Mouse (Mus musculus) C2C12 (cell line): ENCODE data around the gene Jag2. TPM values are rescaled to one million over a fixed set of nuclear protein-coding genes. Genes with fewer than 3 reads are reported as not detected.

Experiments used
- H3K27me3 ChIP-seq: one replicate; pipeline ENCODE4 v1.6.1; 2011; ENCODE audit not compliant: control insufficient read depth, insufficient read depth, insufficient read length
- H3K36me3 ChIP-seq: one replicate; pipeline ENCODE4 v1.6.1; 2011; ENCODE audit not compliant: control insufficient read depth, insufficient read depth
- H3K4me3 ChIP-seq: one replicate; pipeline ENCODE4 v1.5.1; 2011; ENCODE audit warnings: mild to moderate bottlenecking, control low read depth; ENCODE audit not compliant: poor library complexity, insufficient read depth, severe bottlenecking
- H3K79me2 ChIP-seq: one replicate; pipeline ENCODE4 v1.6.1; 2011; ENCODE audit not compliant: control insufficient read depth, insufficient read depth
- H3K79me3 ChIP-seq: one replicate; pipeline ENCODE4 v1.6.1; 2011; ENCODE audit warnings: low read depth, control low read depth
- H3ac ChIP-seq: one replicate; pipeline ENCODE3; 2011; ENCODE audit warnings: low read depth; ENCODE audit not compliant: control insufficient read depth, insufficient read length
- CEBPB ChIP-seq: IDR thresholded peaks from one replicate; pipeline ENCODE4 v1.6.1; 2011; ENCODE audit warnings: low read depth, mild to moderate bottlenecking, control low read depth, moderate library complexity
- CTCF ChIP-seq: IDR thresholded peaks from one replicate; pipeline ENCODE4 v1.5.1; 2011; ENCODE audit not compliant: control insufficient read depth, insufficient read depth, insufficient read length
- FOSL1 ChIP-seq: IDR thresholded peaks from one replicate; pipeline ENCODE4 v1.8.0; 2011; ENCODE audit warnings: mild to moderate bottlenecking, low read length; ENCODE audit not compliant: poor library complexity, insufficient read depth, severe bottlenecking
- MAX ChIP-seq: IDR thresholded peaks from one replicate; pipeline ENCODE4 v1.6.1; 2011; ENCODE audit warnings: mild to moderate bottlenecking, control low read depth
- MYOD1 ChIP-seq: IDR thresholded peaks from one replicate; pipeline ENCODE4 v1.6.1; 2011; ENCODE audit warnings: low read depth; ENCODE audit not compliant: control insufficient read depth, insufficient read length
- MYOG ChIP-seq: IDR thresholded peaks from one replicate; pipeline ENCODE4 v1.6.1; 2011; ENCODE audit not compliant: control insufficient read depth, insufficient read length; ENCODE audit errors: extremely low read depth
- USF1 ChIP-seq: IDR thresholded peaks from one replicate; pipeline ENCODE4 v1.6.1; 2011; ENCODE audit warnings: low read depth, mild to moderate bottlenecking, control low read depth, moderate library complexity
- polyA plus RNA-seq: library from polyadenylated mRNA; unstranded; fragments of >200 nt; fragmentation: generic; extraction: Trizol; gene quantifications from one replicate; pipeline ENCODE4 v1.2.1, GENCODE M21; 2012; ENCODE audit warnings: missing spikeins

The Jag2 gene
- polyA plus RNA-seq, 1 experiment: 85.1 TPM

DNA sequence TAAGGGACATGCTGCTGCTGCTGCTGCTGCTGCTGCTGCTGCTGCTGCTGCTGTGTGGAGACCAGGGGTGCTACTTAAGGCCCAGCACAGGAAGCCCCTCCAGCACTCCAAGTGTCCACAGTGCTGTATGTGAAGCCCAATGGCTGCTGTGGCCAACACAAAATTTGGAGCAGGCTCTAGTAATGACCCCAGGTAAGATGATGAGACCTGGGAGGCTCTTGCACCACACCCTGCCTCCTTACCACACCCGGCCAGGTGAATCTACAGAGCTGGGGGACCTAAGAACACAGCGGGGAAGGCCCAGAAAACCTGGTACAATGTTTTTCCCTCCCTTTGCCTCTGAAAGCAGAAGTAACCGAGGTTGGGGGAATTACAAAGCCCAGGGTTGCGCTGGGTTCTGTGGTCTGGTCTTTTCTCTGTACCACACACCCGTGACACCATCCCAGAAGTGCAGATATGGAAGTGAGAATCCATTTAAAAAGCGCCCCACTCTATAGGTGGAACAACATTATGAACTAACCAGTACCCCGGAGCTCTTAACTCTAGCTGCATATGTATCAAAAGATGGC lies 62.4 kb downstream of the Jag2 start:
- TF ChIP-seq MAX (no peak), CEBPB (no peak), CTCF (no peak), FOSL1 (no peak), USF1 (no peak)
- no peak overlapping the region for H3ac ChIP-seq
- H3K79me3 ChIP-seq: no peaks in the 10 kb centered on the region
- no peaks in the 10 kb centered on the region for H3K36me3 ChIP-seq
- no peak overlapping the region for H3K4me3 ChIP-seq
- H3K27me3 ChIP-seq: no peaks in the 10 kb centered on the region
- no peaks in the 10 kb centered on the region for H3K79me2 ChIP-seq

GRCm38 (mm10) chr12:112866467-112867080 lies 63.0 kb downstream of the Jag2 start:
- Histone ChIP-seq H3K36me3 (no peaks in the 10 kb centered on the region), H3K4me3 (no peak overlapping the region), H3K27me3 (no peaks in the 10 kb centered on the region), H3K79me2 (no peaks in the 10 kb centered on the region), H3ac (no peak overlapping the region), H3K79me3 (no peaks in the 10 kb centered on the region)
- TF ChIP-seq MYOG (no peak), FOSL1 (no peak), MAX (no peak), CTCF (no peak), CEBPB (no peak), MYOD1 (no peak), USF1 (no peak)

GRCm38 (mm10) chr12:112864804-112865203 lies 64.8 kb downstream of the Jag2 start:
- no peaks in the 10 kb centered on the region for H3K36me3 ChIP-seq
- no peak overlapping the region for H3ac ChIP-seq
- H3K79me3 ChIP-seq: no peaks in the 10 kb centered on the region
- H3K4me3 ChIP-seq: no peak overlapping the region
- no peak for TF ChIP-seq FOSL1
- no peak for TF ChIP-seq MAX
- no peak for TF ChIP-seq CTCF
- no peak for TF ChIP-seq USF1
- no peak for TF ChIP-seq MYOG
- TF ChIP-seq MYOD1: no peak
- TF ChIP-seq CEBPB: no peak
- H3K27me3 ChIP-seq: no peaks in the 10 kb centered on the region
- no peaks in the 10 kb centered on the region for H3K79me2 ChIP-seq

- Histone ChIP-seq H3K27me3 (no peaks in the 10 kb centered on the region), H3ac (no peak overlapping the region), H3K79me2 (no peaks in the 10 kb centered on the region), H3K79me3 (no peaks in the 10 kb centered on the region), H3K4me3 (no peak overlapping the region), H3K36me3 (no peaks in the 10 kb centered on the region)
- TF ChIP-seq MYOG (no peak), MYOD1 (peak; percentile 70), CEBPB (no peak)
These were observed 67.7 kb downstream of the Jag2 start for GRCm38 (mm10) chr12:112861911-112862321.

DNA sequence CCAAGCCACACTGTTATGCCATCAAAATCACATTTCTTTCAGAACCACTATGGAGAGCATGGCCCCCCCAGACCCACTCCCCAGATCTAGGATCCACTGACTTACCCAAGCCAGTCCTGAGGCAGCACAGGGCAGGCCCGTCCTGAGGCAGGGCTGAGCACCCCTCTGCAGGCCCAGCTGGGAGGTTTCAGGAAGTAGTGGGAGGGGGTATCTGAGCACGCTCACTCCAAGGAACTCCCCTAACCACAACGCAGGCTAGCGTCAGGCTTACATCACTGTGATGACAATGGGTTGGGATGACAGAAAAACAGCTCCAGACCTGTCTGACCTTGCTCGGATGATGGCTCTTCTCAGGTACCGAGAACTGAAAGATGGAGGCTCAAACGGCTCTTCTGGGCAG lies 68.8 kb downstream of the Jag2 start:
- TF ChIP-seq USF1: no peak
- TF ChIP-seq CTCF: no peak
- TF ChIP-seq FOSL1: no peak
- TF ChIP-seq MYOD1: no peak
- no peak for TF ChIP-seq MAX
- no peak for TF ChIP-seq MYOG
- TF ChIP-seq CEBPB: no peak
- H3K27me3 ChIP-seq: no peaks in the 10 kb centered on the region

DNA sequence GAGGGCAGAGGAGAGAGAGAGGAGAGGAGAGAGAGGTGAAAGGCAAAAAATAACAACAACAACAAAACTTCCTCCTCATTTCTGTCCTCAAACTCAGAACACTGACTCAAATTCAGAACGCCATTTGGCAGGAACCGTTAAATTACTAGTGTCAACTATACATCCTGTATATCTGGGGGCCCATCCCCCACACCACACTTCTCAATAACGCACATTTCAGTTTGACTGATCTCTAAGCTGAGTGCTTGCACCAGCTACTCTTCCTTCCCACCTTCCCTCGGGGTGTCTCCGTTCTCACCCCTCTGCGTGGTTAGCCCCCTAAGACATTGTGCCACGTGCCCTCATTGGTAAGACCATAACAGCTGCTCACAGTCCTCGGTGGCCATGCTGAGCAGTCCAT lies 69.6 kb downstream of the Jag2 start:
- no peaks in the 10 kb centered on the region for H3K27me3 ChIP-seq
- TF ChIP-seq MYOD1 (no peak), FOSL1 (no peak)
- H3K4me3 ChIP-seq: no peak overlapping the region
- no peaks in the 10 kb centered on the region for H3K79me2 ChIP-seq
- no peaks in the 10 kb centered on the region for H3K36me3 ChIP-seq
- H3K79me3 ChIP-seq: no peaks in the 10 kb centered on the region
- no peak overlapping the region for H3ac ChIP-seq

More for the DNA sequence above, 68.8 kb downstream of the Jag2 start:
- no peak overlapping the region for H3ac ChIP-seq
- H3K79me2 ChIP-seq: no peaks in the 10 kb centered on the region
- no peak overlapping the region for H3K4me3 ChIP-seq
- H3K79me3 ChIP-seq: no peaks in the 10 kb centered on the region
- no peaks in the 10 kb centered on the region for H3K36me3 ChIP-seq
